Mouse (Mus musculus) cortical plate, adult 2 months (tissue): ENCODE results near the gene Wbp4.

Experiments used
- CTCF ChIP-seq: fragments of 200-500 bp; IDR thresholded peaks from 2 replicates; pipeline ENCODE4 v1.5.1; 2011; ENCODE audit warnings: mild to moderate bottlenecking, control low read depth, low read length; ENCODE audit not compliant: insufficient read depth; ENCODE audit errors: extremely low read depth
- POLR2A ChIP-seq: fragments of 200-500 bp; IDR thresholded peaks from 2 replicates; pipeline ENCODE4 v1.6.1; 2011; ENCODE audit warnings: mild to moderate bottlenecking, low read length, control low read depth; ENCODE audit not compliant: insufficient read depth; ENCODE audit errors: extremely low read depth

- TF ChIP-seq CTCF (no peak), POLR2A (no peak)
Measured at GRCm38 (mm10) chr14:79460401-79460800, 20.9 kb downstream of the Wbp4 start.
